Mouse (Mus musculus) gonadal fat pad, adult 2 months (tissue): ENCODE results near the gene Ampd1. TPM values are rescaled to one million over a fixed set of nuclear protein-coding genes. Genes with fewer than 3 reads are reported as not detected.
A peak's percentile ranks its signal among the peaks of the same experiment; 100 is the strongest.

Experiments
- DNase-seq: peaks from one replicate; pipeline ENCODE4 v3.0.0-alpha.2; 2012; ENCODE audit warnings: low read depth
- polyA plus RNA-seq: library from polyadenylated mRNA; depleted of rRNA; stranded (reverse); fragments of >200 nt; gene quantifications from 2 replicates; pipeline ENCODE4 v1.2.3, GENCODE M21; 2012; rRNA removed

Ampd1 gene
- polyA plus RNA-seq, result 0.10 and 0.27 TPM in 2 replicates

GRCm38 (mm10) chr3:103073771-103074170 lies at the start of gene Ampd1:
Ampd1 (plus strand) TSS chr3:103074014.
- no peak for DNase-seq

- DNase-seq, result no peak
These were observed 47.6 kb upstream of the Ampd1 start for GRCm38 (mm10) chr3:103026174-103026573.

- no peak for DNase-seq
These were observed 33.5 kb upstream of the Ampd1 start for GRCm38 (mm10) chr3:103040285-103040684.

GRCm38 (mm10) chr3:103040861-103041379 lies 32.9 kb upstream of the Ampd1 start:
- DNase-seq, result no peak

- DNase-seq, result peak; percentile 76
These were observed 17.7 kb upstream of the Ampd1 start for GRCm38 (mm10) chr3:103056016-103056595.

GRCm38 (mm10) chr3:103057752-103058151 lies 16.1 kb upstream of the Ampd1 start:
- DNase-seq, result no peak

GRCm38 (mm10) chr3:103058207-103059157 lies 15.3 kb upstream of the Ampd1 start, which contains the start of gene Nras:
Nras (plus strand) TSS chr3:103058285.
- no peak for DNase-seq

- no peak for DNase-seq
These were observed 6.9 kb upstream of the Ampd1 start for GRCm38 (mm10) chr3:103066927-103067326.

GRCm38 (mm10) chr3:103068971-103069370 lies 4.8 kb upstream of the Ampd1 start:
- no peak for DNase-seq

- no peak for DNase-seq
These were observed 2.1 kb downstream of the Ampd1 start for GRCm38 (mm10) chr3:103075871-103076270.

GRCm38 (mm10) chr3:103076476-103076875 lies 2.7 kb downstream of the Ampd1 start:
- no peak for DNase-seq

GRCm38 (mm10) chr3:103079301-103079700 lies 5.5 kb downstream of the Ampd1 start:
- no peak for DNase-seq

GRCm38 (mm10) chr3:103081051-103081450 lies 7.2 kb downstream of the Ampd1 start:
- DNase-seq, result no peak

GRCm38 (mm10) chr3:103081861-103082453 lies 8.1 kb downstream of the Ampd1 start:
- no peak for DNase-seq

GRCm38 (mm10) chr3:103082761-103083160 lies 8.9 kb downstream of the Ampd1 start:
- DNase-seq, result no peak

- no peak for DNase-seq
These were observed 12.2 kb downstream of the Ampd1 start for GRCm38 (mm10) chr3:103085986-103086385.

GRCm38 (mm10) chr3:103091753-103092152 lies 17.9 kb downstream of the Ampd1 start:
- DNase-seq, result no peak

- no peak for DNase-seq
These were observed 24.8 kb downstream of the Ampd1 start for GRCm38 (mm10) chr3:103098662-103099061.

GRCm38 (mm10) chr3:103099667-103100066 lies 25.9 kb downstream of the Ampd1 start:
- DNase-seq, result no peak

- DNase-seq, result no peak
These were observed 26.9 kb downstream of the Ampd1 start for GRCm38 (mm10) chr3:103100735-103101134.

GRCm38 (mm10) chr3:103101194-103101593 lies 27.4 kb downstream of the Ampd1 start:
- peak; percentile 16 for DNase-seq

- no peak for DNase-seq
These were observed 28.1 kb downstream of the Ampd1 start for GRCm38 (mm10) chr3:103101909-103102308.
